Mouse (Mus musculus): ENCODE results near the gene Anks3.

Gene Anks3

GRCm38 (mm10) chr16:4894201-4894908 lies 69.7 kb downstream of the Anks3 start:
- DNase-seq = no peak

- DNase-seq = no peak
These were observed 71.8 kb downstream of the Anks3 start for GRCm38 (mm10) chr16:4892171-4892570.
